Mouse (Mus musculus): ENCODE measurements around the gene Cidec. TPM values are rescaled to one million over a fixed set of nuclear protein-coding genes. Genes with fewer than 3 reads are reported as not detected.

Cidec gene
- polyA plus RNA-seq, 1 experiment from 2014 or later, result not detected

DNA sequence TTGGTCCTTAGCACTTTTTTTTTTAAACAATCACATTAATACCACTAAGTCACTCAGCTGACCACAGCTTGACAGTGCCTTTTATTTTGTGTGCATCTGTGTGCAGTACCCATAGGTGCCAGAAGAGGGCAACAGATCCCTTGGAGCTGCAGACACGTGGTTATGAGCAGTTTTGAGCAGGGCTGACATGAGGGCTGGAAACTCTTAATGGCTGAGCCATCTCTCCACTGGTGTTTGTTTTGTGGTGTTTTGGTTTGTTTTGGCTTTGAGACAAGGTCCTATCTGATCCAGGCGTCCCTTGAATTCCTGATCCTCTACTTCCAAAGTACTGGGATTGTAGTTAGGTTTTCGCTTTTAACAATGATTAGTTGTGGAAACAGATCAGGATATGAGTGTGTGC lies 8.2 kb downstream of the Cidec start:
- H3K27ac ChIP-seq, result no peak overlapping the region
- H3K9ac ChIP-seq, result no peak overlapping the region
- H3K27me3 ChIP-seq, result no peaks in the 10 kb centered on the region
- peaks cover 4% of the 10 kb centered on the region for H3K9me3 ChIP-seq
- H3K4me2 ChIP-seq (replicated peaks), result no peak overlapping the region
- H3K4me3 ChIP-seq, result no peak overlapping the region
- WGBS, result 63% methylated on average over 3 of the region's 3 CpGs
- H3K36me3 ChIP-seq, result no peaks in the 10 kb centered on the region
- H3K4me1 ChIP-seq, result no peaks in the 10 kb centered on the region
- ATAC-seq (ENCODE audit: low FRiP score, low read depth), result no peak

DNA sequence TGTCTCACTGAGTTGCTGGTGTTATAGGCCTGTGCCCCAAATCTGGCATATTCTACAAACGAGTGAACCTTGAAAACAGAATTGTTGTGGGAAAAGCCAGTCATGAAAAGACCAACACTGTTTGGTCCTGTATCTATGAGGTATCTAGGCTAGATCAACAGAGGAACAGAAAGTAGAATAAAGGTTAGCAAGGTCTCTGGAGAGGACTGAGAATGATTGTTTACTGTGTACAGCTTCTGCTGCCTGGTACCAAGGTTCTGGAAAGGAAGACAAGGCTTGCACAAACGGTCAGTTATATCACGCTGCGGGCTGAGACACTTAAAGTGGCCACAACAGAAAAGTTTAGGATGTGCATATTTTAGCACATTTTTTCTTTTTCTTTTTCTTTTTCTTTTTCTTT lies 8.9 kb downstream of the Cidec start:
- Histone ChIP-seq H3K4me3 (no peak overlapping the region), H3K27me3 (no peaks in the 10 kb centered on the region), H3K4me2 (replicated peaks) (no peak overlapping the region), H3K4me1 (no peaks in the 10 kb centered on the region), H3K27ac (no peak overlapping the region), H3K36me3 (no peaks in the 10 kb centered on the region), H3K9ac (no peak overlapping the region), H3K9me3 (peaks cover 4% of the 10 kb centered on the region)
- ATAC-seq (ENCODE audit: low FRiP score, low read depth), result no peak
- 87% methylated on average over 4 of the region's 4 CpGs for WGBS

DNA sequence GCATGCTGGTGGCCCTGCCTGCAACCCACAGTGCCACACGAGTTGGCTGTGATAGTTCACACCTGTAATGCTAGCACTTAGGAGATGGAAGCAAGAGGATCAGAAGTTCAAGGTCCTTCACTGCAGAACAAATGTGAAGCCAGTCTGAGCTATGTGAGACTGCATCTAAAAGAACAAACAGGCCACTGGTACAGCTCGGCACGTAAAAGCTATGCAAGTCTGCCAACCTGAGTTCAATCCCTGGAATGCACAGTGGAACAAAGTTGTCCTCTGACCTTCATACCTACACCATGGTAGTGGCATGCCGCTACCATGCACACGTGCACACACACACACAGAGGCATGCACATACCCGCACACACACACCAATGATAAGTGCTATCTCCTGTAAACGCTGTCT lies 11.4 kb downstream of the Cidec start:
- no peak overlapping the region for H3K27ac ChIP-seq
- peaks cover 4% of the 10 kb centered on the region for H3K9me3 ChIP-seq
- H3K4me1 ChIP-seq, result peaks cover 3% of the 10 kb centered on the region; the same call in 1 of the 2 replicates
- WGBS, result 83% methylated on average over 7 of the region's 7 CpGs
- H3K4me2 ChIP-seq (replicated peaks), result no peak overlapping the region
- H3K9ac ChIP-seq, result no peak overlapping the region
- no peaks in the 10 kb centered on the region for H3K36me3 ChIP-seq
- no peak for ATAC-seq (ENCODE audit: low FRiP score, low read depth)
- no peaks in the 10 kb centered on the region for H3K27me3 ChIP-seq
- no peak overlapping the region for H3K4me3 ChIP-seq

DNA sequence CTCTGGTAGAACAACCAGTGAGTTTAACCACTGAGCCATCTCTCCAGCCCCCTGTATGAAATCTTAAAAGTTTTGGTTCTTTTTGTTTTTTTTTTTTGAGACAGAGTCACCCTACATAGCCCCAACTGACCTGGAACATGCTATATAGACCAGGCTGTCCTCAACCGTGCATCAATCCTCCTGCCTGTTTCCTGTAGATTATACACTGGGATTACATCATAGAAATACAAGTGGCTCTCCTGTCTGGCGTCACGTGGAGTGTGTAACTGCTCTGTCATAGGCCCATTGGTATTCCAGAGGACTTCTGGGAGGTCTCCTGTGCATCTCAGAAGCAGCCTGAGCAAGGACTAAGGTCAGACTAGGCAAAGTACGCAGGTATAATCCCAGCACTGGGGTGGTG lies 12.6 kb downstream of the Cidec start:
- Histone ChIP-seq H3K4me2 (replicated peaks) (no peak overlapping the region), H3K27ac (no peak overlapping the region), H3K9ac (no peak overlapping the region), H3K4me3 (no peak overlapping the region), H3K27me3 (no peaks in the 10 kb centered on the region), H3K36me3 (no peaks in the 10 kb centered on the region), H3K9me3 (peaks cover 4% of the 10 kb centered on the region), H3K4me1 (peaks cover 10% of the 10 kb centered on the region)
- ATAC-seq (ENCODE audit: low FRiP score, low read depth), result no peak
- WGBS, result 73% methylated on average over 4 of the region's 4 CpGs

- WGBS, result under 1% methylated on average over 25 of the region's 25 CpGs
- peak within 1 kb of the TSS; percentile 81 for H3K9ac ChIP-seq
- H3K27ac ChIP-seq, result peak within 1 kb of the TSS; percentile 69; the same call in 1 of the 2 replicates
- peak within 1 kb of the TSS; percentile 94 for H3K4me2 ChIP-seq (replicated peaks)
- H3K4me3 ChIP-seq, result peak within 1 kb of the TSS; percentile 68
- H3K27me3 ChIP-seq, result no peaks in the 10 kb centered on the region
- peak; percentile 98 for ATAC-seq (ENCODE audit: low FRiP score, low read depth)
- peaks cover 20% of the 10 kb centered on the region for H3K4me1 ChIP-seq
- H3K9me3 ChIP-seq, result no peaks in the 10 kb centered on the region
- H3K36me3 ChIP-seq, result peaks cover 28% of the 10 kb centered on the region
These were observed 16.4 kb downstream of the Cidec start, which contains the start of gene Rpusd3 for GRCm38 (mm10) chr6:113419199-113419587. Rpusd3 (minus strand) TSS chr6:113419340.

DNA sequence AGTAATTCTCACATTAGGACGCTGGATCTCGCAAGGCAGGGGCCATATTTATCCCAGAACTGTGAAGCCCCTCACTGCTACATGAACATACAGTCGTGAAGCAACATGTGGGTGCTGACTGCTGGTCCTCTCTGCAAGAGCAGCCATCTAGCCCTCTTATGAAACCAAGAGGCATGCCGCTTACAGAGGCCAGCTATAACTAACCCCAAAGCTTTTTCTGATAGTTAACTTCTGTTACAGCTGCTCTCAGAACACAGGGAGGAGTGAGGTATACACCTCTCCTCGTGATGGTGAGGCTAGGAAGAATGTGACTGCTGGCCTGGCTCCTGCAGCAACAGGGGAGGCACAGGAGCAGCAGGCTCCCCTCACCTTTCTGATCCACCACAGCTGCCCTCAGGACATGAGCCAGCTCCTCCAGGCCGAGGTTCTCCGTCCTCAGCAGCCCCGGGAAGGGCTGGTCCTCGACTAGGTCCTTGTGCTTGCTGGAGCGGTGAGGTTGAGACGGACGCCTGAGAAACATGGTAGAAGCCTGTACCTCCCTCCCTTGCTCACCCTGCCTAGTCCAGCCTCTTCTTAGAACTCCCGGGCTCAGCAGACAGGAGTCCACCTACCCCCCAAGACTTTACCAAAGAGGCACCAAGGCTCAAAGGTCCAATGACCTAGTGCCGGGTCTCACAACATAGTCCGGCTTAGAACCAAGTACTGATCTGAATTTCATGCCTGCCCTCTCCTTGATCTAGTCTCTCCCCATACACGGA lies 16.9 kb downstream of the Cidec start:
- Histone ChIP-seq H3K36me3 (peaks cover 34% of the 10 kb centered on the region), H3K27me3 (no peaks in the 10 kb centered on the region), H3K4me1 (peaks cover 20% of the 10 kb centered on the region), H3K27ac (peak overlapping the region; percentile 69; the same call in 1 of the 2 replicates), H3K9ac (peak overlapping the region; percentile 81), H3K4me3 (peak overlapping the region; percentile 68), H3K9me3 (no peaks in the 10 kb centered on the region), H3K4me2 (replicated peaks) (peak overlapping the region; percentile 94)
- ATAC-seq (ENCODE audit: low FRiP score, low read depth), result peak; percentile 62
- 11% methylated on average over 16 of the region's 16 CpGs for WGBS

- WGBS, result 80% methylated on average over 5 of the region's 5 CpGs
- Histone ChIP-seq H3K4me1 (peaks cover 20% of the 10 kb centered on the region), H3K36me3 (peaks cover 40% of the 10 kb centered on the region), H3K4me3 (no peak overlapping the region), H3K27ac (no peak overlapping the region), H3K27me3 (no peaks in the 10 kb centered on the region), H3K4me2 (replicated peaks) (no peak overlapping the region), H3K9me3 (no peaks in the 10 kb centered on the region), H3K9ac (no peak overlapping the region)
- no peak for ATAC-seq (ENCODE audit: low FRiP score, low read depth)
These were observed 19.1 kb downstream of the Cidec start for GRCm38 (mm10) chr6:113416416-113416815.

DNA sequence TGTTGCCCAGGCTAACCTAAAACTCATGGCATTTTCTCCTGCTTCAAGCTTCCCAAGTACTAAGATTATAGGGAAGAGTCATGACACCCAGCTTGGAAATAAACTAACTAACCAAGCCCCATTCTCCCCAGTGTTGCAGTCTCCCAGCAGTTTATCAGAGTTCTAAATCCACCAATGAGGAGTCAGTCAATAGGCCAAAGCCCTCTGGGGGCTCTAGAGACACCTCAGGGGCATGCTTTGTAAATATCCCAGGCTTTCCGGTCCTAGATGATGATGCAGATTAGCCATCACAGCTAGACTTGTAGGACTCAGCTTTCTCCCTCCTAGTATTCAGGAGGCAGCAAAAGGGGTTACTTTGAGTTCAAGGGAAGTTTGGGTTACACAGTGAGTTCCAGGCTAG lies 25.6 kb downstream of the Cidec start:
- Histone ChIP-seq H3K27ac (no peak overlapping the region), H3K9ac (no peak overlapping the region), H3K27me3 (no peaks in the 10 kb centered on the region), H3K4me1 (peaks cover 3% of the 10 kb centered on the region; the same call in 1 of the 2 replicates), H3K9me3 (no peaks in the 10 kb centered on the region), H3K4me2 (replicated peaks) (no peak overlapping the region), H3K4me3 (no peak overlapping the region), H3K36me3 (peaks cover 45% of the 10 kb centered on the region)
- ATAC-seq (ENCODE audit: low FRiP score, low read depth), result no peak
- WGBS, result 62% methylated on average over 1 of the region's 1 CpGs

GRCm38 (mm10) chr6:113406683-113407082 lies 28.9 kb downstream of the Cidec start:
- Histone ChIP-seq H3K36me3 (peaks cover 26% of the 10 kb centered on the region), H3K9me3 (no peaks in the 10 kb centered on the region), H3K4me2 (replicated peaks) (no peak overlapping the region), H3K27ac (no peak overlapping the region), H3K4me1 (peaks cover 3% of the 10 kb centered on the region; the same call in 1 of the 2 replicates), H3K27me3 (no peaks in the 10 kb centered on the region), H3K4me3 (no peak overlapping the region), H3K9ac (no peak overlapping the region)
- WGBS, result 72% methylated on average over 9 of the region's 9 CpGs
- no peak for ATAC-seq (ENCODE audit: low FRiP score, low read depth)

DNA sequence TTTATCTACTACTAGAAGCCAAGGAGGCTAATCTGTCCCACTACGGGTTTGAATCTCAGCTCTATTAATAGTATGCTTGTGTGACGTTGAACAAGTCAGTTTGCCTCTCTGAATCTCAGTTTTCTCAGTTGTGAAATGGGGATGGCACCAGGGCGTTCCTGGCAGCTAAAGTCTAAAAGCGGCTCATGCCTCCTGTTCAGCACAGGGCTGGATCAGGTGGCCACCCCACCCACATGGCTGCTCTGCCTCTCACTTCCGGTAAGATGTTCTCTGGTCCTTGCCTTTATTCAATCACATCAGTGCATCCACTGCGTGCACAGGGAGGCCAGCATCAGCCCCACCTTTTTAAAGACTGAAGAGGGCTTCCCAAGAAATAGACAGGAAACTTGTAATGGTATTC lies 30.1 kb downstream of the Cidec start:
- Histone ChIP-seq H3K27me3 (no peaks in the 10 kb centered on the region), H3K4me2 (replicated peaks) (no peak overlapping the region), H3K27ac (no peak overlapping the region), H3K4me3 (no peak overlapping the region), H3K36me3 (peaks cover 24% of the 10 kb centered on the region), H3K9me3 (no peaks in the 10 kb centered on the region), H3K4me1 (peaks cover 3% of the 10 kb centered on the region; the same call in 1 of the 2 replicates), H3K9ac (no peak overlapping the region)
- no peak for ATAC-seq (ENCODE audit: low FRiP score, low read depth)
- WGBS, result 84% methylated on average over 6 of the region's 6 CpGs

DNA sequence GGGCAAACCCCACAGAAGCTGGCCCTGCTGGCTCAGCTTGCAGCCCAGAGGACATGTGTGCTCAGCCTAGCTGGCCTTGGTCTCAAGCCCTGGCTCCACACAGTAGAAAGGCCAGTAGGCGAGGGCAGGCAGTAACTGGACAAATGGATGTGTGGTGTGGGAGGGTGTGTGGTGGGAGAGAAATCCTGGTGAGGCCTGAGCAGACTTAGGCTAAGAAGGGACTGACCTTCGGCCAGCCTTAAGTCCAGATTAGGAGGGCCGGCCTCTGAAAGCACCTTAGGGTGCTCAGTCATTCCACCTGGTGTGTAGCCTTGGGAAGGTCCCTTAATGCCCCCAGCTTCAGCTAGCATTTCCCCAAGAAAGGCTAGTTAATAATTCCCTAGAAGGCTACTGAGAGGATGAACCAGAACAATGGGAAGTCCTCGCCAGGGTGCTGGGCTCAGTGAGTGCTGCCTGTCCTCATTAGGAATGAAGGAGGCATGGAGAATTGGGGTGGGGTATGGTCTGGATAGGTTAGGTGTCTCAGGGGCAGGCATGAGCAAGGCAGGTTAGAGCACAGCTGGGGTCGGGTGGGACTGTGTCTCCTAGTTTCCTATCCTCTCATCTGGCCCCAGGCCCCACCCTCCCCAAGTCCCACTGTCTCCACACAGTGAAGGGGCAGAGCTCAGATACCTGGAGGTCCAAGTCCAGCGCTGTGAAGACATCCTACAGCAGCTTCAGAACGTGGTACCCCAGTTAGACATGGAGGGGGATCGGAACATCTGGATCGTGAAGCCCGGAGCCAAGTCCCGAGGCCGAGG lies 30.7 kb downstream of the Cidec start:
- Histone ChIP-seq H3K36me3 (peaks cover 24% of the 10 kb centered on the region), H3K9ac (no peak overlapping the region), H3K9me3 (no peaks in the 10 kb centered on the region), H3K27ac (no peak overlapping the region), H3K27me3 (no peaks in the 10 kb centered on the region), H3K4me3 (no peak overlapping the region), H3K4me1 (peaks cover 3% of the 10 kb centered on the region; the same call in 1 of the 2 replicates), H3K4me2 (replicated peaks) (no peak overlapping the region)
- ATAC-seq (ENCODE audit: low FRiP score, low read depth), result no peak; the same call in 1 of the 2 replicates
- 76% methylated on average over 12 of the region's 12 CpGs for WGBS

DNA sequence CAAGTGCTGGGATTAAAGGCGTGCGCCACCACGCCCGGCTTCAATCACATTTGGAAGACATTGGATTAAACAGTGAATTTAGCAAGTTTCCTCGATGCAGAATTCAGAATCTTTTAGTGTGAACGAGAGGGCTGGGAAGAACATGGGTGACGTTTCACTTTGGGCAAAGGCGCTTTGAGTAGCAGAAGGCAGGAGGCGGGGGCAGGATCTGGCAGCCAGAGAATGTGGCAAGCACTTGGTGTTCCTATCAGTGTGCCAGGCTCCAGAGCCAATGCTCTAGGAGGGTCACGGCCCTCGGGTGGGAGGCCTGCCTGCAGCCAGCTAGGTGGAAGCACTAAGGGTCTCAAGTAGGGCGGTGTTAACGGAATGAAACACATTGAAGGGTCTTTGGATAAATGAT lies 33.5 kb downstream of the Cidec start:
- Histone ChIP-seq H3K9ac (no peak overlapping the region), H3K27me3 (no peaks in the 10 kb centered on the region), H3K27ac (no peak overlapping the region), H3K4me3 (no peak overlapping the region), H3K4me1 (no peaks in the 10 kb centered on the region), H3K36me3 (peaks cover 9% of the 10 kb centered on the region), H3K9me3 (no peaks in the 10 kb centered on the region), H3K4me2 (replicated peaks) (no peak overlapping the region)
- no peak for ATAC-seq (ENCODE audit: low FRiP score, low read depth)
- 92% methylated on average over 13 of the region's 13 CpGs for WGBS
